Mouse (Mus musculus): ENCODE measurements at regions not wholly inside any gene's neighbourhood (a gene's known extent, or its start where the extent isn't known, plus 50 kb on each side); places are given as distances from the start of the nearest gene placed in this dataset.

DNA sequence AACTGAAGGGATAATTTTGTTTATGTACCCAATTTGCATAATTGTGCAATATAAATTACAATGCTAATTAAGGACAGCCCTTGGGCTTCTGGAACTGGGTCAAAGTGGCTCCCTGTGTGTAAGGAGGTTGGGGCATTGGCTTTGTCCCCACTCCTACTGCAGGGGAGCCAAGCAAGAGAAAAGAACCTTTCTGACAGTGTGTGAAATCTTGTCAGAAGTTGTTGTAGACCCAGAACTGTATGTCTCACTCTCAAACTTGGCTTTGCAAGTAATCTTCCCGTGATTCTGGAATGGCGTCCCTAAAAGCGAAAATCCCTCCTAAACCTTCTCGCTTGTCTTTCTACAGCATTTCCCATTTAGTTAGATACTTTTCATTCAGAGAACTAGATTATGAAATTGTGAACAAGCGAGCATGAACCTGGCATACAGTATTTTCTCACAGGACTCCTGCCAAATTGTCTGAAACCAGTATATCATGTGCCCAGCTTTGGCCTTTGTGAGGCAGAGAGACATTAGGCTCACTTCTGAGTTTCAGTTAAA, 83.8 kb upstream of the Gm11146 start:
- no peak for DNase-seq

GRCm38 (mm10) chr16:77684521-77684920, 82.6 kb upstream of the Gm11146 start:
- DNase-seq = no peak

GRCm38 (mm10) chr16:77679234-77679633, 77.3 kb upstream of the Gm11146 start:
- DNase-seq = no peak

DNA sequence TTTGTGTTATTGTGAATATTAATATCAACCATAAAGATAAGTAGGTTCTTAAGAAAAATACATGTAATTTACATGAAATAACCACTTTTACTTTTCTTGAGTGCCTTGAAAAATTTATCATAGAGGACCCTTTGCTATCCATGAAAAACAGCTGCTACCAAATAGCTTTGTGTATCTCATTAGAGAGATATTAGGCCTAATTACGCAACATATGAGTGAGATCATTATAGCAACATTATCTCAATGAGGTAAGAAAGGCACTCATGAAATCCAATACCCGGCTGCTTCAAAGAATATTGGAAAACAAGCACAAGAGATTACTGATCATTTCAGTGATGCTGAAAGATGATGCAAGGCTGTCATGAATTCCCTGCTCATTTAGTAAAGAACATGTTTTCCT, 74.9 kb upstream of the Gm11146 start:
- DNase-seq = no peak

DNA sequence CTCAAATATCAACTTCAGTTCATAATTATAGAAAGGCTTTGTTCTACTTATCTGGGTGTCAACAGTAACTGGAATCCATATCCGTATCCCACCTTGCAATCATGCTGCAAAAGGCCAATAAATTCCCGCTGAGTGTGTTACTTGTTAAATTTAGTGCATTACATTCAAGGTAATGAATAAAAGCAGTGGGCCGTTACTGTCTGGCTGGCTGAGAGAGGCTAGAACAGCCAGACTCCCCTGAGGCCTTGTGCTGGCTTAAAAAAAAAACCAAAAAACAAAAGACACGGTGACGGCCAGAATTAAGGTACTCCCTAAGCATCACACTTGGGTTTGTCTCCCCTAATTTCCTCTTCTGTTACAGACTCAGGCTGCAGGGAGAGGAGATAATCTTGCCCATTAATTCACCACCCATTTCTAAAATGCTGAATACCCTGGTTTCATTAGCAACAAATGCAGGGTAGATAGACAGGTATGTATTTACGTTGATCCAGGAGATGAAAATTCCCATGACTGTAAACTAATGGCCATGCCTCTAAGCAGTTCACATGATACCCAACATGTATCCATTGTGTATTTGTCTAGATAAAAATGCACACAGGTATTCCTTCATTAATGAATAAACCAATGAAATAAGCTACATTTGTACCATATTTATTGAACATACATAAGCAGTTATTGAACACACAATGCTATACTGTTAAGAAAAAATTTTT, 74.1 kb upstream of the Gm11146 start:
- DNase-seq = no peak

- DNase-seq = no peak
Observed at GRCm38 (mm10) chr16:77671253-77671652, 69.4 kb upstream of the Gm11146 start.

- DNase-seq = no peak
Observed at GRCm38 (mm10) chr16:77665781-77666180, 63.9 kb upstream of the Gm11146 start.

- no peak for DNase-seq
Observed at GRCm38 (mm10) chr16:77662107-77662518, 60.2 kb upstream of the Gm11146 start.

DNA sequence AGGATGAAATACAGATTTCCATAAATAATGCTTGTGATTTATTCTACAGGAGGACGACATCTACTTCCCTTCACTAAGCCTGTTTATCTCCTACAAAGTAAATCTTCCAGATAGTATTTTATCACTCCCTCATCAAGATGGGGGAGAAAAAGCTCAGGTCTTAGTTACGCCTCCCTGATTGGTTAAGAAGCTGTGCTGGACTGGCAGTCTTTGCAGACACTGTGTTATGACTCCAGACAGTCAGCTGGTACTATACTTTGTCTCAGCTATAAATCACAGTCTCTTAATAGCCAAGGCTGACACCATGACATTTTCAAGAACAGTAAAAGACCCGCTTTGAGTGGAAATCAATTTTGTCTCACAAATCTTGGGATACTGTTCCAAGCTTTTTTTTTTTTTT, 51.4 kb upstream of the Gm11146 start:
- DNase-seq = no peak

Measured in thymus, postnatal 14 days (tissue).